Mouse (Mus musculus) lung, adult 2 months (tissue): ENCODE measurements at regions not wholly inside any gene's neighbourhood (a gene's known extent, or its start where the extent isn't known, plus 50 kb on each side); places are given as distances from the start of the nearest gene placed in this dataset.

ENCODE experiments used
- CTCF ChIP-seq: fragments of 200-500 bp; IDR thresholded peaks from 2 replicates; pipeline ENCODE4 v1.5.1; 2011; ENCODE audit warnings: mild to moderate bottlenecking, low read length, control low read depth; ENCODE audit not compliant: insufficient read depth
- POLR2A ChIP-seq: fragments of 200-500 bp; IDR thresholded peaks from 2 replicates; pipeline ENCODE4 v1.6.1; 2011; ENCODE audit warnings: low read depth, mild to moderate bottlenecking, control low read depth, low read length, borderline replicate concordance; ENCODE audit errors: extremely low read depth

- no peak for TF ChIP-seq CTCF
- TF ChIP-seq POLR2A: no peak
Measured at GRCm38 (mm10) chrX:11552177-11552576, 224.6 kb downstream of the H2al1j start.
